Mouse (Mus musculus) thymus, adult 2 months (tissue): ENCODE data around the gene Zfp296.

ENCODE experiments used
- CTCF ChIP-seq: fragments of 200-500 bp; IDR thresholded peaks from 2 replicates; pipeline ENCODE4 v1.5.1; 2012; ENCODE audit warnings: mild to moderate bottlenecking, control low read depth, low read length, moderate library complexity, borderline replicate concordance; ENCODE audit not compliant: control insufficient read depth, poor library complexity, insufficient read depth; ENCODE audit errors: extremely low read depth
- POLR2A ChIP-seq: fragments of 200-500 bp; IDR thresholded peaks from 2 replicates; pipeline ENCODE4 v1.6.1; 2012; ENCODE audit warnings: mild to moderate bottlenecking, low read length, control low read depth, moderate library complexity; ENCODE audit not compliant: control insufficient read depth, poor library complexity, insufficient read depth; ENCODE audit errors: extremely low read depth

GRCm38 (mm10) chr7:19567426-19567825 lies 9.7 kb upstream of the Zfp296 start:
- TF ChIP-seq CTCF (no peak), POLR2A (no peak)
